Mouse (Mus musculus) E14TG2a.4 (cell line): ENCODE measurements at regions not wholly inside any gene's neighbourhood (a gene's known extent, or its start where the extent isn't known, plus 50 kb on each side); places are given as distances from the start of the nearest gene placed in this dataset.

Source experiments
- CTCF ChIP-seq: conservative IDR thresholded peaks from 2 replicates; pipeline ENCODE4 v1.5.1; 2014; ENCODE audit warnings: low read length
- NANOG ChIP-seq: IDR thresholded peaks from 2 replicates; pipeline ENCODE4 v1.6.1; 2014; ENCODE audit warnings: borderline replicate concordance, low read length, mixed read lengths
- POU5F1 ChIP-seq: IDR thresholded peaks from 2 replicates; pipeline ENCODE4 v1.6.1; 2014; ENCODE audit warnings: low read length, borderline replicate concordance

DNA sequence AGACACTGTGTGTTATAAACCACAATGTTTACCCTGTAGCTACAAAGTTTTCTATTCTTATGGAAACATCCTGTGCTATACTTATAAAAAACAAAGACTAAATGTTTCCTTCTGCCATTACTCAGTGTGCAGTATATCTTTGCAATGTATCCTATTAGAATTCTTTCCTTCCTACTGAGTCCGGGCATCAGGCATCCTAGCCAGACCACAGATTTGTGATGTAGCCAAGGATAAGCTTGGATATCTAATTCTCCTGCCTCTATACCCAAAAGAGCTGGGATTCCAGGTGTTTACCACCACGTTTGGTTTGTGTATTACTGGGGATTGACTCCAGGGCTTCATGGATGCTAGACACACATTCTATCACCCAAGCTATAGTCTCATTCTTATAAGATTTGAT lies 56.0 kb upstream of the Slc22a23 start:
- no peak for TF ChIP-seq CTCF
- TF ChIP-seq NANOG = no peak
- TF ChIP-seq POU5F1 = no peak
